Mouse (Mus musculus) olfactory bulb, adult 2 months (tissue): Measurements from ENCODE around the gene Gm3776.
"Not testable (repeated sequence)": the region's sequence is repeated elsewhere in the genome, so short reads cannot be mapped to it uniquely, and the experiment has no call there.

Experiments
- CTCF ChIP-seq: fragments of 200-500 bp; IDR thresholded peaks from 2 replicates; pipeline ENCODE4 v1.5.1; 2012; ENCODE audit warnings: low read depth, mild to moderate bottlenecking, low read length, moderate library complexity; ENCODE audit not compliant: insufficient read depth
- POLR2A ChIP-seq: fragments of 200-500 bp; IDR thresholded peaks from 2 replicates; pipeline ENCODE4 v1.6.1; 2012; ENCODE audit warnings: mild to moderate bottlenecking, low read depth, low read length, moderate library complexity; ENCODE audit not compliant: insufficient read depth

GRCm38 (mm10) chr9:78270945-78271344 is 14.0 kb downstream of the Gm3776 start:
- not testable (repeated sequence) for TF ChIP-seq POLR2A, CTCF
